Mouse (Mus musculus): ENCODE measurements around the gene Myh7. TPM values are rescaled to one million over a fixed set of nuclear protein-coding genes. Genes with fewer than 3 reads are reported as not detected.
"Not testable (repeated sequence)": the region's sequence is repeated elsewhere in the genome, so short reads cannot be mapped to it uniquely, and the experiment has no call there.

Gene Myh7
- polyA plus RNA-seq, 1 experiment: not detected

- H3K27ac ChIP-seq (ENCODE audit: insufficient read depth, low read depth, low read length): no peak overlapping the region
- TF ChIP-seq CTCF (IDR thresholded peaks at IDR 0.05; ENCODE audit: low read depth, low read length) (no peak), POLR2A (IDR thresholded peaks at IDR 0.05; ENCODE audit: borderline replicate concordance, low read depth, low read length) (no peak)
- no peaks in the 10 kb centered on the region for H3K4me1 ChIP-seq (ENCODE audit: control insufficient read depth, insufficient read depth, low read length)
- no peak overlapping the region for H3K4me3 ChIP-seq (ENCODE audit: insufficient read depth, low read length)
These were observed 11.1 kb upstream of the Myh7 start for GRCm38 (mm10) chr14:55005506-55005905.

GRCm38 (mm10) chr14:55003878-55004855, 9.7 kb upstream of the Myh7 start:
- no peaks in the 10 kb centered on the region for H3K4me1 ChIP-seq (ENCODE audit: control insufficient read depth, insufficient read depth, low read length)
- H3K27ac ChIP-seq (ENCODE audit: insufficient read depth, low read depth, low read length): no peak overlapping the region
- TF ChIP-seq POLR2A (IDR thresholded peaks at IDR 0.05; ENCODE audit: borderline replicate concordance, low read depth, low read length): no peak
- no peak for TF ChIP-seq CTCF (IDR thresholded peaks at IDR 0.05; ENCODE audit: low read depth, low read length)

GRCm38 (mm10) chr14:55002687-55003120, 8.3 kb upstream of the Myh7 start:
- no peak overlapping the region for H3K4me3 ChIP-seq (ENCODE audit: insufficient read depth, low read length)
- TF ChIP-seq POLR2A (IDR thresholded peaks at IDR 0.05; ENCODE audit: borderline replicate concordance, low read depth, low read length): no peak
- TF ChIP-seq CTCF (IDR thresholded peaks at IDR 0.05; ENCODE audit: low read depth, low read length): no peak
- no peaks in the 10 kb centered on the region for H3K4me1 ChIP-seq (ENCODE audit: control insufficient read depth, insufficient read depth, low read length)
- no peak overlapping the region for H3K27ac ChIP-seq (ENCODE audit: insufficient read depth, low read depth, low read length)

More at GRCm38 (mm10) chr14:55003878-55004855, 9.7 kb upstream of the Myh7 start:
- no peak overlapping the region for H3K4me3 ChIP-seq (ENCODE audit: insufficient read depth, low read length)

DNA sequence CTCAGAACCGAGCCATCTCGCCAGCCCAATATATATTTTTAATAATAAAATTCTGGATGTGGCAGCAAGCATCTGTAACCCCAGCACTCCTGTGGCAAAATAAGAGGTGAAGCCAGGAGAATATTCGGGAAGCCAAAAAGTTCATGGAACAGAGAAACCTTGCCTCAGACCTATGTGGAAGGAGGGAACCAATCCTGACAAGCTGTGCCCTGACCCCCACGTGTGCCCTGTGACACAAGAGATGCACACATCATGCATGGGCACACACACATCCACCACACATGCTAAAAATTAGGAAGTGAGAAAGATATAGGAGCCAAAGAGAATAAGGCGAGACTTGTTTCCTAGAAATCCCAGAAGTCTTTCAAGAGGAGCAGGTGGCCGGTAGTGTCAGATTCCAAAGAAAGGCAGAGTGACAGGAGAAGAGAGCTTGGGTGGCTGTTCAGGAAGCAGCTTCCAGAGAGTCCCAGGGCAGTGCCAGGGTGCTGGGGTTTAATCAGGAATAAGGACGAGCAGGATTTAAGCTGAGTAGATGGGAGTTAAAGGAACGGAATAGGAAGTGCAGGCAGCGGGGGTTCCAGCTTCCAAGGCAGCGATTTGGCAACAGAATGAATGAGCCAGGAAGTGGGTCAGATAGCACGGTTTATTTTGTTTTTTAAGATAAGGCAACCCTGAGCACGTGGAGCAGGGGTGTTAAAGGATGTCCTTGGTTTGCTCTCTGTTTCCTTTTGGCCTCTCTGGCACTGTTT, 7.7 kb upstream of the Myh7 start:
- no peak overlapping the region for H3K27ac ChIP-seq (ENCODE audit: insufficient read depth, low read depth, low read length)
- H3K4me3 ChIP-seq (ENCODE audit: insufficient read depth, low read length): no peak overlapping the region
- no peak for TF ChIP-seq CTCF (IDR thresholded peaks at IDR 0.05; ENCODE audit: low read depth, low read length)
- TF ChIP-seq POLR2A (IDR thresholded peaks at IDR 0.05; ENCODE audit: borderline replicate concordance, low read depth, low read length): no peak
- H3K4me1 ChIP-seq (ENCODE audit: control insufficient read depth, insufficient read depth, low read length): no peaks in the 10 kb centered on the region

GRCm38 (mm10) chr14:55001446-55001845, 7.0 kb upstream of the Myh7 start:
- H3K4me1 ChIP-seq (ENCODE audit: control insufficient read depth, insufficient read depth, low read length): no peaks in the 10 kb centered on the region
- no peak overlapping the region for H3K4me3 ChIP-seq (ENCODE audit: insufficient read depth, low read length)
- TF ChIP-seq CTCF (IDR thresholded peaks at IDR 0.05; ENCODE audit: low read depth, low read length) (no peak), POLR2A (IDR thresholded peaks at IDR 0.05; ENCODE audit: borderline replicate concordance, low read depth, low read length) (no peak)
- H3K27ac ChIP-seq (ENCODE audit: insufficient read depth, low read depth, low read length): no peak overlapping the region

- TF ChIP-seq CTCF (IDR thresholded peaks at IDR 0.05; ENCODE audit: low read depth, low read length): no peak
- no peak for TF ChIP-seq POLR2A (IDR thresholded peaks at IDR 0.05; ENCODE audit: borderline replicate concordance, low read depth, low read length)
- Histone ChIP-seq H3K4me1 (ENCODE audit: control insufficient read depth, insufficient read depth, low read length) (no peaks in the 10 kb centered on the region), H3K4me3 (ENCODE audit: insufficient read depth, low read length) (no peak overlapping the region), H3K27ac (ENCODE audit: insufficient read depth, low read depth, low read length) (no peak overlapping the region)
These were observed 6.4 kb upstream of the Myh7 start for GRCm38 (mm10) chr14:55000814-55001213.

GRCm38 (mm10) chr14:54999868-55000267, 5.4 kb upstream of the Myh7 start:
- not testable (repeated sequence) for H3K4me3 ChIP-seq (ENCODE audit: insufficient read depth, low read length); H3K27ac ChIP-seq (ENCODE audit: insufficient read depth, low read depth, low read length); H3K4me1 ChIP-seq (ENCODE audit: control insufficient read depth, insufficient read depth, low read length)

DNA sequence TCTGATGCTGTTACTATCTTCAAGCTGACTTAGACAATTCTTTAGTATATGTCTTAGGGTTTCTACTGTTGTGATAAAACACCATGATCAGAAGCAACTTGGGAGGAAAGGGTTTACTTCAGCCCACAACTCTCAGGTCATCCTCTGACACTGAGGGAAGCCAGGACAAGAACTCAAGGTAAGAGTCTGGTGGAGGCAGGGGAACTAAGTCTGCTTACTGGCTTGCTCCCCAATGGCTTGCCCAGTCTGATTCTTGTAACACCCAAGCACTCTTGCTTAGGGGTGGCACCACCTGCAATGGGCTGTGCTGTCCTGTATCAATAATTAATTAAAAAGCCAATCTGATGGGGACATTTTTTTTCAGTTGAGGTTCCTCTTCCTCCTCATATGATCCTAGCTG, 4.3 kb upstream of the Myh7 start:
- TF ChIP-seq CTCF (IDR thresholded peaks at IDR 0.05; ENCODE audit: low read depth, low read length) (no peak), POLR2A (IDR thresholded peaks at IDR 0.05; ENCODE audit: borderline replicate concordance, low read depth, low read length) (no peak)
- no peaks in the 10 kb centered on the region for H3K4me1 ChIP-seq (ENCODE audit: control insufficient read depth, insufficient read depth, low read length)
- H3K27ac ChIP-seq (ENCODE audit: insufficient read depth, low read depth, low read length): no peak overlapping the region
- H3K4me3 ChIP-seq (ENCODE audit: insufficient read depth, low read length): no peak overlapping the region

GRCm38 (mm10) chr14:54997297-54997696, 2.9 kb upstream of the Myh7 start:
- Histone ChIP-seq H3K4me3 (ENCODE audit: insufficient read depth, low read length) (no peak overlapping the region), H3K27ac (ENCODE audit: insufficient read depth, low read depth, low read length) (no peak overlapping the region), H3K4me1 (ENCODE audit: control insufficient read depth, insufficient read depth, low read length) (no peaks in the 10 kb centered on the region)
- TF ChIP-seq POLR2A (IDR thresholded peaks at IDR 0.05; ENCODE audit: borderline replicate concordance, low read depth, low read length) (no peak), CTCF (IDR thresholded peaks at IDR 0.05; ENCODE audit: low read depth, low read length) (no peak)

DNA sequence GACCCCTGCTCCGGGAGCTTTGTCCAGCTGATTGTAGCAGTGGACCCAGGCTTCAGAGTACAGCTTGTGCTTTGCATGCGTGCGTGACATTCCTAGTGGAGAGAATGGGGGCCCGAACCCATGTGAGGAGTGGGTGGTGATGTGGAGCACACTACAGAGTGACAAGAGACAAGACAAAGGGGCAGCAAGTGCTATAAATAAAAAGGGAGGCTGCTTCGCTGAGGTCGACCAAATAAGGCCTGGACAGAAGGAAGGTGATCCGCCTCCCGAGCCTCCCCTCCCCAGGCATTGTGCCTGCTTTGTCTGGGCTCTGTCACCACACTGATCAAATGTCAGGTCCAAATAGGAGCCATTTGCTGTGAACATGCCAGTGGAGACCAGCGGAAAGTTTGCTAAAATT, 2.4 kb upstream of the Myh7 start:
- Histone ChIP-seq H3K4me1 (ENCODE audit: control insufficient read depth, insufficient read depth, low read length) (no peaks in the 10 kb centered on the region), H3K4me3 (ENCODE audit: insufficient read depth, low read length) (no peak overlapping the region), H3K27ac (ENCODE audit: insufficient read depth, low read depth, low read length) (no peak overlapping the region)
- no peak for TF ChIP-seq CTCF (IDR thresholded peaks at IDR 0.05; ENCODE audit: low read depth, low read length)
- TF ChIP-seq POLR2A (IDR thresholded peaks at IDR 0.05; ENCODE audit: borderline replicate concordance, low read depth, low read length): no peak
